Mouse (Mus musculus): ENCODE measurements around the gene Coro2a.

DNA sequence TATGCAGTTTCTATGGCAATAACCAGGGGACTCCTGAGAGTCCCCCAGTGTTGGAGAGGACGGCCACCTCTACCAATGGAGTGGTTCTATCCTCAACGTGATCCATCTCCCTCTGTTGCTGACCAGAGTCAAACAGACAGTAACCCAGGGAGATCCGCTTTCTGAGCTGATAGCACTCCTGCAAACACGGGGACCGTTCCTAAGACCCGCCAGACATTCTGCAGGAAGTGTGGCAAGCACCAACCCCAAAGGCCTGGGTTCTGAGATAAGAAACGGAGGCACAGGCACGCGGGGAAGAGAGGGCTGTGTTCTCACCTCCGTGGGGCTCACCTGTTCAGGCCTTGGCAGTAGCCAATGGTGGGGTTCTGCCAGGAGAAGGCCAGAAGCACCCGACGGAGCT is 11.6 kb upstream of the Coro2a start:
- TF ChIP-seq CTCF (IDR thresholded peaks at IDR 0.05; ENCODE audit: low read depth) (no peak), EP300 (IDR thresholded peaks at IDR 0.05; ENCODE audit: low read depth) (no peak)
